Mouse (Mus musculus) erythroblast, embryonic 14.5 days (primary cell): ENCODE results near the gene Gm45713. TPM values are rescaled to one million over a fixed set of nuclear protein-coding genes. Genes with fewer than 3 reads are reported as not detected.
A peak's percentile ranks its signal among the peaks of the same experiment; 100 is the strongest.
"Not testable (repeated sequence)": the region's sequence is repeated elsewhere in the genome, so short reads cannot be mapped to it uniquely, and the experiment has no call there.

Experiments
- H3K27me3 ChIP-seq: 2 replicates; pipeline ENCODE4 v1.6.1; 2012; ENCODE audit warnings: inconsistent platforms; ENCODE audit not compliant: control insufficient read depth
- H3K36me3 ChIP-seq: 2 replicates; pipeline ENCODE4 v1.6.1; 2012; ENCODE audit warnings: mild to moderate bottlenecking, inconsistent platforms; ENCODE audit not compliant: control insufficient read depth
- H3K4me1 ChIP-seq: 2 replicates; pipeline ENCODE4 v1.6.1; 2012; ENCODE audit warnings: inconsistent platforms; ENCODE audit not compliant: control insufficient read depth
- H3K4me3 ChIP-seq: replicated peaks from 2 replicates; pipeline ENCODE3; 2012; ENCODE audit warnings: moderate library complexity, mild to moderate bottlenecking, inconsistent platforms
- H3K9me3 ChIP-seq: 2 replicates; pipeline ENCODE4 v1.6.1; 2012; ENCODE audit warnings: low read length, inconsistent platforms, mixed read lengths; ENCODE audit not compliant: control insufficient read depth
- GATA1 ChIP-seq: IDR thresholded peaks from 2 replicates; pipeline ENCODE4 v1.6.1; 2012; ENCODE audit warnings: low read length, inconsistent platforms, mixed read lengths
- TAL1 ChIP-seq: IDR thresholded peaks from 3 replicates; pipeline ENCODE4 v1.6.1; 2012; ENCODE audit warnings: low read length, inconsistent platforms, mixed read lengths
- polyA plus RNA-seq: library from polyadenylated mRNA; stranded (reverse); fragments of >175 nt; gene quantifications from 2 replicates; pipeline ENCODE4 v1.2.3, GENCODE M21; 2012

Gene Gm45713
- polyA plus RNA-seq, 1 experiment, result not detected

DNA sequence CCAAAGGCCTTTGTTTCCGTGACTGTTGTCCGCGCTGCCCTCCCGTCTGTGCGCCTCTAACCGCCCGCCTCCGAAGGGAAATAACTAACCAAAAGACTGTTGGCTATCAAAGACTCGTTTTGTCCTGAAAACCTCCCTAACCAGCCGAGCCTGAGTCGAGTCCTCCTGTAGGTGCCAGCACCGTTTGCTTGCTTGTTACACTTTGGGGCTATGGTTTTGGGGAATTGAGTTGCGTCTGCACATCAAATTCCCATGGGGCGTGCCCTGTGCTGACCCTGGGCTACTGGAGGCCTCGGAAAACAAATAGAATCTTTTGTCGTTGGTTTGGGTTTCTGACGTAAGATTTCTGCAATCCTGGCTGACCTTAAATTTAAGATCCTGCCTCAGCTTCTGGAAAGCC is 6.7 kb downstream of the Gm45713 start:
- H3K4me3 ChIP-seq, result peak overlapping the region; percentile 97
- no peak for TF ChIP-seq TAL1
- TF ChIP-seq GATA1, result no peak
- H3K9me3 ChIP-seq, result no peaks in the 10 kb centered on the region; the same call in 1 of the 2 replicates
- no peaks in the 10 kb centered on the region for H3K27me3 ChIP-seq
- H3K36me3 ChIP-seq, result peaks cover 50% of the 10 kb centered on the region
- H3K4me1 ChIP-seq, result peaks cover 72% of the 10 kb centered on the region

DNA sequence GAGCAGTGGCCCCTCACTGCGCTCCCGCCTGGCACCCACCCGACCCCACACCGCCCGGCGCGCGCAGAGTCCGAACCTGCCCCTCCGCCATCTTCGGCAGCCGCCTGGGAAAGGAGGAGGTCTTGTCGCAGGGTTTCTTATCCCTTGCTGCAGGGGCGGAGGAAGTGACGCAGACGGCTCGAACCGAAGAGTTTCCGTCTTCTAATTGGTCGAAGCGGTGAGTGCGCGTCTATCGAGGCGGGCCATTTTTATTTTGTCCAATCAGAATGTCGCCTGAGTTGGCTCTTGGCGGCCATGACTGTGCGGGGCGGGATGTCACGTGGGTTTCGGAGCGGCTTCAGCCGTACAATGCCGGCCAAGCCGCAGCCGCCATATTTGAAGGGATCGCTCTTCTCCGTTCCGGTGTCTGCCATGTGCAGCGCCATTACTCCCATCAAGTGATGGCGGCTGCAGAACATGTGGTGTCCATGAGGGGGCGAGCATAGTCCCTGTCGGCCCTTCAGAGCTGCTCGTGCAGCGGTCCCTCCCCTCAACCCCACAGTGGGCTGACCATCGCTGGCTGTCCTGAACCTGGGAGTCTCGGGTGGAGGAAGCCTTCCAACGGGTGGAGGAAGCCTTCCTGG is 7.3 kb downstream of the Gm45713 start, which contains the start of gene Rpl13a:
TSS of gene Rpl13a (minus strand) at position 138 of the 623 bp plus-strand sequence.
- TF ChIP-seq TAL1, result no peak
- TF ChIP-seq GATA1, result no peak
- H3K4me1 ChIP-seq, result peaks cover 70% of the 10 kb centered on the region
- no peaks in the 10 kb centered on the region for H3K27me3 ChIP-seq
- no peaks in the 10 kb centered on the region; the same call in 1 of the 2 replicates for H3K9me3 ChIP-seq
- H3K36me3 ChIP-seq, result peaks cover 49% of the 10 kb centered on the region
- peak within 1 kb of the TSS; percentile 97 for H3K4me3 ChIP-seq

DNA sequence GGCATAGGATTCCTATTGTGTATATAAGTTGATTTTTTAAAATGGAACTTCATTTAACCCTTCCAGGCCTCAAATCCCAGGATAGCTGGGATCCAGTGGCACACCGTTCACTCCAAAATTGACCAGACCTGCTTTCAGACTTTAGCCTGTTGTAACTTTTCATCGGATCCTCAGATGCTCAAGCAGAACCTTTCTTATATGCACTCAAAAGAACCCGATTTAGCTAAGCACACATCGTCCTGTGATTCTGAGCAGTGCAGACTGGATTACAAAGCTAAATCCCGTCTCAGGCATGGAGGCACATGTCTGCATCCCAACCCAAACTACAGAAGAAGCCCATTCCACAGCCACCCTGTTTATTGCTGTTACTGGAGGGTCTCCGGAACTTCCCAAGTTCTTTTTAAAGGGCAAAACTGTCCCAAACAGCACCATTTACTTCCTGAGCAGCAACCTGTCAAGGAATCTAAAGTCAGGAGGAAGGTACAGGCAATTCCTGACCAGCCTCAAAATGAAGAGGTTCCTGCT is 8.3 kb downstream of the Gm45713 start:
- TF ChIP-seq TAL1 (no peak), GATA1 (no peak)
- no peaks in the 10 kb centered on the region for H3K9me3 ChIP-seq
- H3K36me3 ChIP-seq, result peaks cover 48% of the 10 kb centered on the region
- H3K4me1 ChIP-seq, result peaks cover 78% of the 10 kb centered on the region
- no peaks in the 10 kb centered on the region for H3K27me3 ChIP-seq
- peak overlapping the region; percentile 97 for H3K4me3 ChIP-seq

DNA sequence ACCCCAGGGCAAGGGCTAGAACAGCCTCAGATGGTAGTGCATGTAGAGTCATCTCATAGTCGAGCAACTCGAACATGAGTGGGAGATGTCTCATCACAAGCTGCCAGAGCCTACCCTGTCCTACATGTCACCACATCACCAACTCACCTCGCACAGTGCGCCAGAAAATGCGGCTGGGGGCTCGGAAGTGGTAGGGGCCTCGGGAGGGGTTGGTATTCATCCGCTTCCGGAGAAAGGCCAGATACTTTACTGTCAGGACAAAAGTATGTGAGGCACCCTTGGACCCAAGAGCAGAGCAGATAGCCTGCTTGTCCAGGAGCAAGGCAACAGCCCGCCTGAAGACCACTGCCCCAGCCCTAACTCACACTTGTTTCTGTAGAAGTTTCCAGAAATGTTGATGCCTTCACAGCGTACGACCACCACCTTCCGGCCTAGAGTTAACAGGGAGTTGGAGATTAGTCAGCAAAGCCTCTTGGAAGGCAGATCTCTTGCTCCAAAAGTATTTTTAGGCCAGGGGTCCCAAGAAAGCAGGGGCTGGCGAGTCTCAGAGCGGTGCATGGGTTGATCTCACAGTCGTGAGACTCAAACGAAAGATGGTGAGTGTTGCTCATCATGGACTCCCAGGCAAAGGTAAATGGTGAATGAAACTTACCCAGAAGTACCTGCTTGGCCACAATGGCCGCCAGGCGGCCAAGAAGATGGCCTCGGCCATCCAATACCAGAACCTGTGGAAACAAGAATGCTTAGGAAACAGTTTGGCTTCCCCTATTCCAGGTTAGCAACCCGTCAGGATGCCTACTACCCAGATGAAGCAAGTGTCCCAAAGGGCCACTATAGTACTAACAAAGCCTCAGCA is 9.0 kb downstream of the Gm45713 start:
- peaks cover 50% of the 10 kb centered on the region for H3K36me3 ChIP-seq

DNA sequence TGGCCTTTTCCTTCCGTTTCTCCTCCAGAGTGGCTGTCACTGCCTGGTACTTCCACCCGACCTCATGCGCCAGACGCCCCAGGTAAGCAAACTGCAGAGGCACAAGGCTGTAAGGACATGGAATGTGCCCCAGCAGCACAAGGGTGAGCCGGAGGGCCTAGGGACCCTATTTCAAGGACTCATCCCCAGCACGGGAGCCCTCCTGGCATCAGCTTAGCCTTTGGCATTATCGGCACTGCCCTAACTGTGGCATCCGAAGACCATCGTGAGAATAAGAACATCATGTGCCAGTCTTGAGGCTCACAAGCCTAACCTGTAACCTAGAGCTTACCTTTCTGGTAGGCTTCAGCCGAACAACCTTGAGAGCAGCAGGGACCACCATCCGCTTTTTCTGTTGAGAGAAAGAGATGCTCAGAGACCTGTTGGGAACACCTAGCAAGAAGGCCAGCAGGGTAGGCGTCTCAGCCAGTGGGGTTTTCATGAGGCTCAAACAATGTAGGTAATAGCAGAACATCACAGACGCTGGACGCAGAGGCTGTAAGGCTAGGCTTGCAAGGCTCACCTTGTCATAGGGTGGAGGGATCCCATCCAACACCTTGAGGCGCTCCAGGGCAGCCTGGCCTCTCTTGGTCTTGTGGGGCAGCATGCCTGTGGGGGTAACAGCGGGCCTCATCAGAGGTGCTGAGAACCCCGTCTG is 9.7 kb downstream of the Gm45713 start:
- H3K4me1 ChIP-seq, result peaks cover 80% of the 10 kb centered on the region
- peaks cover 53% of the 10 kb centered on the region for H3K36me3 ChIP-seq
- no peaks in the 10 kb centered on the region for H3K9me3 ChIP-seq
- peak overlapping the region; percentile 97 for H3K4me3 ChIP-seq
- no peaks in the 10 kb centered on the region for H3K27me3 ChIP-seq
- no peak for TF ChIP-seq TAL1
- no peak for TF ChIP-seq GATA1

More for the DNA sequence above, 9.0 kb downstream of the Gm45713 start:
- H3K4me1 ChIP-seq, result peaks cover 79% of the 10 kb centered on the region
- no peaks in the 10 kb centered on the region for H3K9me3 ChIP-seq
- TF ChIP-seq GATA1, result no peak
- no peak for TF ChIP-seq TAL1
- no peaks in the 10 kb centered on the region for H3K27me3 ChIP-seq
- peak overlapping the region; percentile 97 for H3K4me3 ChIP-seq

DNA sequence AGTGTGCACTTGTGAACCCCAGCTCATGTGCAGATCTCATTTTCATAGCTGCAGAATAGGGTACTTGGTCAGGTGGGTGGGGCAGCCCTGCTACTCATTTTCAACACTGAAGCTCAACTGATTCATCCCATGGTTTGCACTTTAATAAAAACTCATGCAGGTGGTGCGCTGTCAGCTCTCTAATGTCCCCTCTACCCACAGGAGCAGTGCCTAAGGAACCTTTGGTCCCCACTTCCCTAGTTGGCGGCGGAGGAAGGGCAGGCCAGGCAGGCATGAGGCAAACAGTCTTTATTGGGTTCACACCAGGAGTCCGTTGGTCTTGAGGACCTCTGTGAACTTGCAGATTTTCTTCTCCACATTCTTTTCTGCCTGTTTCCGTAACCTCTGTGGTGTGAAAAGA is 10.4 kb downstream of the Gm45713 start:
- Histone ChIP-seq H3K36me3 (peaks cover 60% of the 10 kb centered on the region), H3K4me1 (peaks cover 84% of the 10 kb centered on the region)
- not testable (repeated sequence) for H3K4me3 ChIP-seq, H3K27me3 ChIP-seq, H3K9me3 ChIP-seq

DNA sequence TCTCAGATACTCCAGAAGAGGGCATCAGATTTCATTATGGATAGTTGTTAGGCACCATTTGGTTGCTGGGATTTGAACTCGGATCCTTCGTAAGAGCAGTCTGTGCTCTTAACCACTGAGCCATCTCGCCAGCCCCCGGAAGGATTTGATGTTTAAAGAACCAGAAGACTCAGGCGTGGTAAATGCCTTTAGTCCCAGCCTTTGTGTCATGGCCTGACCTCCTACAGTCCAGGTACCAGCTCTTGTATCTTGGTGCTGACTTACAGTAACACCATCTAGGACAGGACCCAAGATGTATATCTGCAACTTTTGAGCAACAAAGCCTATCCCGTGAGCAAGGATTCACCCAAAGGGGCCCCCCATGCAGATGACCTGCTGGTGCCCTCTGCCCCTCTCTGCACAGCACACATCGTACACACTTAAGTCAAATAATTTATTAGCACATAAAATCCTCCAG is 10.9 kb downstream of the Gm45713 start:
- Histone ChIP-seq H3K27me3 (no peaks in the 10 kb centered on the region), H3K9me3 (no peaks in the 10 kb centered on the region), H3K4me1 (peaks cover 84% of the 10 kb centered on the region), H3K4me3 (no peak overlapping the region), H3K36me3 (peaks cover 65% of the 10 kb centered on the region)
- TF ChIP-seq TAL1, result no peak
- no peak for TF ChIP-seq GATA1

DNA sequence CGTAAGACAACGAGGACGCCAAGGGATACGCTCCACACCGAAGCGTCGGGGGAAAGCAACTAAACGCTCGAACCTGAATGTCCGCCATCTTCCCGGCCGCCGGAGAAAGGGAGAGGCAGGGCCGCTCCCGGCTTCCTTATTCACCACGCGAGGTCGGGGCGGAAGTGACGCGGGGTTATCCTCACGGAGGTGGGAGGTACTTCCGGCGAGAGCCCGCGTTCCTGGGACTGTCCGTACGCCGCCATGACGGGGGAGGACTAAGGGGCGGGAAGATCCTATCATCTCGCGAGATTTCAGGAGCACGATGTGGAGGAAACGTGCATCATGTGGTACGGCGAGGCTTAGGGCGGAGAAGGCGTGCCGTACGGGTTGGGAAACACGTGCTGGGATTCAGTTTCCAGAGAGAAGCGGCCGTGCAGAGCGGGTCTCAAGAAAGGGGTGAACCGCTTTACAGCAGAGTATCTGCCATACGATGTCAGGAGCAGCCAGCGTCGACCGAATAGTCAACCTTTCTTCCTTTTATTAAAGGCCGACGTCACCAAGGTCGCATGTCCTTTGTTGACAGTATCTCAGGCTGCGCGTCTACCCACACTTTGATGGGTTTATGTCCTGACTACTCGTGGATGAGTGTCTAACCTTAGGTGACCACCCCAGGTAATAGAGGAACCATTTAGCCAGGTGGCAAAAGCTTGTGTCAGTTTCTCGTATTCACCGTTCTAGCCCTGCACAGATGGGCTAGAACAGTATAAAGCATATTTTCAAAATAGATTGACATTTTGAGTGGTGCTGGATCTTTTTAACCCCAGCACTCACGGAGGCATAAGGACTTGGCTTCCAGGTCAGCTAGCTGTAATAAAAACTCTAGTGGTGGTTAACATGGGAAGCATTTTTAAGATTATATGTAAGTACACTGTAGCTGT is 11.5 kb downstream of the Gm45713 start, which contains the start of gene Rps11:
TSS of gene Rps11 (minus strand) at position 216 of the 920 bp plus-strand sequence.
- no peaks in the 10 kb centered on the region for H3K9me3 ChIP-seq
- H3K4me3 ChIP-seq, result peak within 1 kb of the TSS; percentile 78
- peaks cover 72% of the 10 kb centered on the region for H3K36me3 ChIP-seq
- TF ChIP-seq GATA1, result no peak
- TF ChIP-seq TAL1, result no peak
- no peaks in the 10 kb centered on the region for H3K27me3 ChIP-seq
- peaks cover 83% of the 10 kb centered on the region for H3K4me1 ChIP-seq
